Mouse (Mus musculus) cerebellum, postnatal 10 days (tissue): Measurements from ENCODE around the gene Pbx3.

Source experiments
- DNase-seq, 2 experiments: peaks; one replicate each; pipeline ENCODE4 v3.0.0; 2021; ENCODE audit warnings: mixed read lengths in 2 of 2

Gene Pbx3

GRCm38 (mm10) chr2:34139470-34140158 lies 233.3 kb downstream of the Pbx3 start:
- no peak for DNase-seq

GRCm38 (mm10) chr2:34135316-34135715 lies 237.6 kb downstream of the Pbx3 start:
- peak in 1 of 2 experiments; percentile 22 for DNase-seq

- DNase-seq, result no peak
Measured at GRCm38 (mm10) chr2:34132751-34133150, 240.2 kb downstream of the Pbx3 start.

GRCm38 (mm10) chr2:34129674-34130267 lies 243.2 kb downstream of the Pbx3 start:
- peak; percentile 36 to 44 for DNase-seq

GRCm38 (mm10) chr2:34127871-34128270 lies 245.1 kb downstream of the Pbx3 start:
- peak; percentile 45 to 53 for DNase-seq

- no peak for DNase-seq
Measured at GRCm38 (mm10) chr2:34123896-34124295, 249.0 kb downstream of the Pbx3 start.
